ENCODE assay signal across 9 mouse cellular contexts in genomic region chr12:86867271-86868223, GRCm38 (mm10). TPM values are rescaled to one million over a fixed set of nuclear protein-coding genes. Genes with fewer than 3 reads are reported as not detected.
DNase-seq lines count a peak whose midpoint lies in the region; ATAC-seq and TF ChIP-seq lines count a peak whose summit lies in the region.
"Had no signal": no experiment of that assay in that cellular context is flagged by ENCODE, and none has a peak within 500 bp of the region (broad histone marks: within the 10 kb centered on the region; RNA-seq: fewer than 3 reads in every experiment).

No protein-coding gene starts in this region.

- no peaks in the 10 kb centered on the region for H3K27me3 ChIP-seq in E14TG2a.4 (ENCODE audit: insufficient read depth, low read length)
- no peaks in the 10 kb centered on the region for H3K27me3 ChIP-seq in liver, embryonic 15.5 days
- H3K27me3 ChIP-seq in midbrain, embryonic 16.5 days (ENCODE audit: control insufficient read depth, insufficient read depth, low read depth, low read length): no peaks in the 10 kb centered on the region

- peak; percentile 50 for ATAC-seq in erythroid progenitor cell, adult 5-6 weeks (replicated peaks; ENCODE audit: low FRiP score, poor library complexity, severe bottlenecking)
- peak; percentile 25; the same call in 1 of the 2 replicates for ATAC-seq in liver, embryonic 15.5 days (ENCODE audit: insufficient read depth)
- ATAC-seq in CD4-positive, CD25-positive, alpha-beta regulatory T cell, adult 4 months: no peak
- no peak for ATAC-seq in midbrain, embryonic 16.5 days

- peak; percentile 66 for DNase-seq in adipocyte (ENCODE audit: low spot score)
- peak; percentile 74 for DNase-seq in heart, postnatal 4 days
- DNase-seq in yolk sac, embryonic 10.5 days (ENCODE audit: low spot score): no peak

- H3K36me3 ChIP-seq in E14TG2a.4 (ENCODE audit: insufficient read depth, low read length): peaks cover 6% of the 10 kb centered on the region; the same call in 1 of the 2 replicates
- no peaks in the 10 kb centered on the region for H3K36me3 ChIP-seq in liver, embryonic 15.5 days (replicated peaks)
- no peaks in the 10 kb centered on the region for H3K36me3 ChIP-seq in midbrain, embryonic 16.5 days (ENCODE audit: control insufficient read depth, insufficient read depth, low read length)
- H3K36me3 ChIP-seq: neural tube, embryonic 12.5 days had no signal

- no peaks in the 10 kb centered on the region for H3K9me3 ChIP-seq in E14TG2a.4 (ENCODE audit: low read length)
- no peaks in the 10 kb centered on the region for H3K9me3 ChIP-seq in liver, embryonic 15.5 days (replicated peaks)
- no peaks in the 10 kb centered on the region for H3K9me3 ChIP-seq in midbrain, embryonic 16.5 days (replicated peaks; ENCODE audit: control insufficient read depth, low read length, poor library complexity, severe bottlenecking)

- 42% methylated on average over 14 of the region's 14 CpGs for WGBS in liver, embryonic 15.5 days (ENCODE audit: insufficient replicate concordance)
- 48% methylated on average over 14 of the region's 14 CpGs for WGBS in midbrain, embryonic 16.5 days

- H3K4me1 ChIP-seq in E14TG2a.4 (replicated peaks; ENCODE audit: low read depth, low read length): peaks cover 76% of the 10 kb centered on the region
- peaks cover 6% of the 10 kb centered on the region; the same call in 1 of the 2 replicates for H3K4me1 ChIP-seq in liver, embryonic 15.5 days (replicated peaks)
- H3K4me1 ChIP-seq in midbrain, embryonic 16.5 days (ENCODE audit: control insufficient read depth, insufficient read depth, low read length): 0 out of 2 replicates have a peak, but pooled peaks cover 4% of the 10 kb centered on the region

- H3K27ac ChIP-seq in liver, embryonic 15.5 days (replicated peaks): no peak overlapping the region
- H3K27ac ChIP-seq in midbrain, embryonic 16.5 days (ENCODE audit: low read length): no peak overlapping the region
- H3K27ac ChIP-seq: neural tube, embryonic 12.5 days had no signal

- TF ChIP-seq CTCF in E14TG2a.4 (conservative IDR thresholded peaks at IDR 0.05; ENCODE audit: low read length): no peak

- H3K4me2 ChIP-seq in liver, embryonic 15.5 days: no peak overlapping the region
- no peak overlapping the region for H3K4me2 ChIP-seq in midbrain, embryonic 16.5 days (ENCODE audit: low read length)
- H3K4me2 ChIP-seq: neural tube, embryonic 12.5 days had no signal

- peak overlapping the region; percentile 80 for H3K4me3 ChIP-seq in E14TG2a.4 (replicated peaks; ENCODE audit: low read length)
- H3K4me3 ChIP-seq in liver, embryonic 15.5 days (replicated peaks): no peak overlapping the region
- no peak overlapping the region for H3K4me3 ChIP-seq in midbrain, embryonic 16.5 days (ENCODE audit: low read depth, low read length)
- H3K4me3 ChIP-seq: neural tube, embryonic 12.5 days had no signal

- H3K9ac ChIP-seq in liver, embryonic 15.5 days: no peak overlapping the region
- H3K9ac ChIP-seq in midbrain, embryonic 16.5 days (ENCODE audit: low read depth, low read length): no peak overlapping the region
- H3K9ac ChIP-seq: neural tube, embryonic 12.5 days had no signal

RNA-seq across cellular contexts. Expression of gene Irf2bpl, which starts 17.1 kb away (rescaled TPM):
- 0.72 and 2.5 TPM in 2 replicates for total RNA-seq in erythroid progenitor cell, adult 5-6 weeks (2015; ENCODE audit: low replicate concordance)
- 0.53 and 1.5 TPM in 2 replicates for total RNA-seq in erythroid progenitor cell, adult 5-6 weeks (2017; ENCODE audit: low replicate concordance)
- total RNA-seq in heart, postnatal 4 days (2021): 10 to 100 TPM; 85.8 to 86.2 TPM
- 2.8 and 3.1 TPM in 2 replicates for polyA plus RNA-seq in liver, embryonic 15.5 days (2015; fragmentation: Nextera tagmentation; extraction: Ambion mirVana)
- 10 to 100 TPM in 1 of 2 experiments, 1 to 10 TPM in 1; 7.6 to 18.8 TPM for polyA plus RNA-seq in CD4-positive, CD25-positive, alpha-beta regulatory T cell, adult 4 months (2017; shearing (Covaris generic))
- 69.3 and 76.9 TPM in 2 replicates for polyA plus RNA-seq in midbrain, embryonic 16.5 days (2015; fragmentation: Nextera tagmentation; extraction: Ambion mirVana)

Comparison
In these comparisons a context has a peak if more than half of its experiments do, and no peak if none do; other contexts are left out.
1. ATAC-seq: peak in erythroid progenitor cell, adult 5-6 weeks (single experiment) and liver, embryonic 15.5 days (single experiment); none in CD4-positive, CD25-positive, alpha-beta regulatory T cell, adult 4 months (single experiment) and midbrain, embryonic 16.5 days (single experiment).